Mouse (Mus musculus) lung, embryonic 16.5 days (tissue): ENCODE results near the gene Spop. TPM values are rescaled to one million over a fixed set of nuclear protein-coding genes. Genes with fewer than 3 reads are reported as not detected.

ENCODE experiments used
- ATAC-seq: fragments of 200-750 bp; cut with Nextera tagmentation; 2 replicates; pipeline ENCODE4 v1.8.0; 2017; ENCODE audit warnings: low read depth, mild to moderate bottlenecking, moderate library complexity
- H3K27ac ChIP-seq: fragments of 300-500 bp; sonication (generic); 2 replicates; pipeline ENCODE4 v1.5.1; 2014; ENCODE audit warnings: mild to moderate bottlenecking, control low read depth, low read length
- H3K27me3 ChIP-seq: fragments of 300-500 bp; sonication (generic); 2 replicates; pipeline ENCODE4 v1.6.1; 2014; ENCODE audit warnings: low read depth, low read length, mixed read lengths; ENCODE audit not compliant: control insufficient read depth, insufficient read depth
- H3K36me3 ChIP-seq: fragments of 300-500 bp; sonication (generic); 2 replicates; pipeline ENCODE4 v1.6.1; 2014; ENCODE audit warnings: low read length; ENCODE audit not compliant: control insufficient read depth, insufficient read depth
- H3K4me1 ChIP-seq: fragments of 300-500 bp; sonication (generic); replicated peaks from 2 replicates; pipeline ENCODE4 v1.6.1; 2014; ENCODE audit warnings: low read length, mixed read lengths; ENCODE audit not compliant: control insufficient read depth, insufficient read depth
- H3K4me2 ChIP-seq: fragments of 300-500 bp; sonication (generic); 2 replicates; pipeline ENCODE4 v1.6.1; 2014; ENCODE audit warnings: low read depth, low read length, control low read depth
- H3K4me3 ChIP-seq: fragments of 300-500 bp; sonication (generic); 2 replicates; pipeline ENCODE4 v1.5.1; 2014; ENCODE audit warnings: mild to moderate bottlenecking, low read length, control low read depth
- H3K9ac ChIP-seq: fragments of 300-500 bp; sonication (generic); 2 replicates; pipeline ENCODE4 v1.6.1; 2014; ENCODE audit warnings: low read length, control low read depth
- H3K9me3 ChIP-seq: fragments of 300-500 bp; sonication (generic); 2 replicates; pipeline ENCODE4 v1.6.1; 2016; ENCODE audit warnings: low read length; ENCODE audit not compliant: control insufficient read depth
- WGBS: fragments of 180-500 bp; shearing (Covaris S2); extraction: QIAGEN DNeasy Blood & Tissue Kit; methylation state at CpG from one replicate; pipeline ENCODE4 v1.1.7; 2014; 5-methylcytosine and 5-hydroxymethylcytosine counted together
- polyA plus RNA-seq: library from polyadenylated mRNA; unstranded; fragments of >200 nt; fragmentation: Nextera tagmentation; extraction: Ambion mirVana; gene quantifications from 2 replicates; pipeline ENCODE4 v1.2.1, GENCODE M21; 2015

Spop gene
- polyA plus RNA-seq, 1 experiment from 2014 or later, result 150 TPM

DNA sequence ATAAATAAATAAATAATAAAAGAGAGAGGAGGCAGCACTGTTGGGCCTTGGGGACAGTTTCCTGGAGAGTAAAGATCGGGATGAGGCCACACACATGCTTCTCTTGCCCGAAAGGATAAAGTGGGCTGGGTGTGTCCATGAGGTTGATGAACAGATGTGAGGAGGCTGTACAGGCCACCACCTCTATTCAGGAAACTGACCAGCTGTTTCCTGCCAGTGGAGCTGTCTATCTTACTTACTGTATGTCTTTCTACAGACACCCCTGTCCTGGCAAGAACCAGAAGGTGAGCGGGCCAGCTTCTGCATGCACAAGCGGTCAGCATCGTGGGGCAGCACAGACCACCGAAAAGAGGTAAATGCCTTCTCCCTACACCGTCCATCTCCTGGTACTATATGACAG, 42.7 kb upstream of the Spop start:
- ATAC-seq, result no peak
- no peak overlapping the region for H3K4me3 ChIP-seq
- H3K9ac ChIP-seq, result no peak overlapping the region
- no peaks in the 10 kb centered on the region for H3K9me3 ChIP-seq
- peaks cover 25% of the 10 kb centered on the region for H3K36me3 ChIP-seq
- no peaks in the 10 kb centered on the region for H3K27me3 ChIP-seq
- WGBS, result 83% methylated on average over 7 of the region's 7 CpGs
- peaks cover 17% of the 10 kb centered on the region for H3K4me1 ChIP-seq
- H3K27ac ChIP-seq, result no peak overlapping the region
- no peak overlapping the region for H3K4me2 ChIP-seq

DNA sequence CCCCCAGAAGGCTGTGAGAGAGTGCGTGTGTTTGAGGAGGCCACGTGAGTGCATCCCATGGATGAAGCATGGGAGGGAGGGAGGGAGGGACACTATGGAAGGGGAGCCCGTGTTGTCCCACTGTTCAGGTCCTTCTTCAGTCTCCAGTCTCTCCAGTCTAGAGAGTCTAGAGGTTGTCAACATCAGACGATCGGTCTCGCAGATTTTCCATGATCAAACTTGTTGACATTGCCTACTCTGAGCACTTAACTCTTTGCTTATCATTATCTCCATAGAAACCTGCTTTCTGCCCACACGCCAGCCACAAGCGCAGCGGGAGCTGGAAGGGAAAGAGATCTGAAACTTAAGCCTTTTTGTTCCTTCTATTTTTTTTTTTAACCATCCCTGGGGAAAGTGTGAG, 35.0 kb upstream of the Spop start:
- H3K9ac ChIP-seq, result no peak overlapping the region
- H3K9me3 ChIP-seq, result no peaks in the 10 kb centered on the region
- H3K4me1 ChIP-seq, result no peaks in the 10 kb centered on the region
- H3K27ac ChIP-seq, result no peak overlapping the region
- H3K27me3 ChIP-seq, result no peaks in the 10 kb centered on the region
- ATAC-seq, result no peak
- peaks cover 32% of the 10 kb centered on the region for H3K36me3 ChIP-seq
- H3K4me2 ChIP-seq, result no peak overlapping the region
- H3K4me3 ChIP-seq, result no peak overlapping the region
- 52% methylated on average over 9 of the region's 9 CpGs for WGBS

DNA sequence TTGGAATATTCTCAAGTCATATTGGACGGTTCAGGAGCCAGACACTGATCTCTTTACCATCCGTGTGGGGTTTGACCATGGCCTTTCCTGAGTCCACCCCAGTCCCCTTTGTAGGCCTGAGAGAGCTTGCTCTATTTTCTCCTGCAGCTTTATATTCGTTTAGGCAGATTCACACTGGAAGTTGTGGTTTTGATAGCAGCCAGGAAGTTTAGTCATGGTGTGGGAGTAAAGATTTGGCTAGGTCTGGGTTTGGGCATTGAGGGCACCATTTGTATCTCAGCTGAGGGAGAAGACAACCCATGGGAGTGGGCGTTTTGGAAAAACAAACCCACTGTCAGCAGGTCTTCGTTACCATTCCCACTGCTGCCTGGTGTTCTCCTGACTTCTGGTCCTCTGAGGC, 34.3 kb upstream of the Spop start:
- Histone ChIP-seq H3K9ac (no peak overlapping the region), H3K4me2 (no peak overlapping the region), H3K4me3 (no peak overlapping the region), H3K27ac (no peak overlapping the region), H3K4me1 (no peaks in the 10 kb centered on the region), H3K36me3 (peaks cover 32% of the 10 kb centered on the region), H3K9me3 (no peaks in the 10 kb centered on the region), H3K27me3 (no peaks in the 10 kb centered on the region)
- ATAC-seq, result no peak
- 72% methylated on average over 5 of the region's 5 CpGs for WGBS

- 92% methylated on average over 7 of the region's 7 CpGs for WGBS
- Histone ChIP-seq H3K36me3 (peaks cover 23% of the 10 kb centered on the region), H3K9ac (no peak overlapping the region), H3K4me1 (peaks cover 4% of the 10 kb centered on the region; the same call in 1 of the 2 replicates), H3K4me3 (no peak overlapping the region), H3K4me2 (no peak overlapping the region), H3K9me3 (no peaks in the 10 kb centered on the region), H3K27ac (no peak overlapping the region), H3K27me3 (no peaks in the 10 kb centered on the region)
- ATAC-seq, result no peak
Measured at GRCm38 (mm10) chr11:95380711-95381110, 33.2 kb upstream of the Spop start.

- H3K4me1 ChIP-seq, result peaks cover 8% of the 10 kb centered on the region; the same call in 1 of the 2 replicates
- 86% methylated on average over 1 of the region's 1 CpGs for WGBS
- H3K9ac ChIP-seq, result no peak overlapping the region
- H3K9me3 ChIP-seq, result no peaks in the 10 kb centered on the region
- H3K4me3 ChIP-seq, result no peak overlapping the region
- no peak overlapping the region for H3K27ac ChIP-seq
- H3K27me3 ChIP-seq, result no peaks in the 10 kb centered on the region
- no peak overlapping the region for H3K4me2 ChIP-seq
- peaks cover 19% of the 10 kb centered on the region; the same call in 1 of the 2 replicates for H3K36me3 ChIP-seq
- no peak for ATAC-seq
Measured at GRCm38 (mm10) chr11:95381146-95381545, 32.7 kb upstream of the Spop start.

- H3K36me3 ChIP-seq, result peaks cover 19% of the 10 kb centered on the region; the same call in 1 of the 2 replicates
- H3K4me2 ChIP-seq, result no peak overlapping the region
- no peaks in the 10 kb centered on the region for H3K27me3 ChIP-seq
- H3K4me3 ChIP-seq, result no peak overlapping the region
- no peaks in the 10 kb centered on the region for H3K9me3 ChIP-seq
- H3K4me1 ChIP-seq, result peaks cover 8% of the 10 kb centered on the region; the same call in 1 of the 2 replicates
- no peak overlapping the region for H3K9ac ChIP-seq
- no peak for ATAC-seq
- 74% methylated on average over 5 of the region's 5 CpGs for WGBS
- H3K27ac ChIP-seq, result no peak overlapping the region
Measured at GRCm38 (mm10) chr11:95383331-95383986, 30.4 kb upstream of the Spop start.

DNA sequence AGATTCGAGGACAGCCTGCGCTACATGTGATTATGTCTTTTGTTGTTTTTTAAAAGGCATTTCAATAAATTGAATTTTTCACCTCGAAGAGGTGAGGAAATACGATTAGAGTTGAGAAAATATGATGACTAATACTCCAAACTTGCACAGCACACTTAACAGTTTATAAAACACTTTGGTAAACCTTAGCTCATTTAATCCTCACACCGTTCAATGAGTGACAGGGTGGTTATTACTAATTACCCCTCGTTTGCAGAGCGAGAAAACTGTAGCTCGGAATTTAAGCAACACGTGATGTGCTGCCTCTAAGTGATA, 29.9 kb upstream of the Spop start:
- Histone ChIP-seq H3K9ac (peak overlapping the region; percentile 67), H3K27ac (no peak overlapping the region; the same call in 1 of the 2 replicates), H3K9me3 (no peaks in the 10 kb centered on the region), H3K4me1 (peaks cover 8% of the 10 kb centered on the region; the same call in 1 of the 2 replicates), H3K27me3 (no peaks in the 10 kb centered on the region), H3K4me2 (peak overlapping the region; percentile 69), H3K36me3 (peaks cover 21% of the 10 kb centered on the region; the same call in 1 of the 2 replicates), H3K4me3 (peak overlapping the region; percentile 73)
- 37% methylated on average over 9 of the region's 9 CpGs for WGBS
- ATAC-seq, result no peak

- Histone ChIP-seq H3K9ac (peak within 1 kb of the TSS; percentile 81), H3K4me3 (peak within 1 kb of the TSS; percentile 73), H3K4me2 (peak within 1 kb of the TSS; percentile 69), H3K9me3 (no peaks in the 10 kb centered on the region), H3K4me1 (peaks cover 8% of the 10 kb centered on the region; the same call in 1 of the 2 replicates), H3K27me3 (no peaks in the 10 kb centered on the region), H3K36me3 (peaks cover 20% of the 10 kb centered on the region; the same call in 1 of the 2 replicates), H3K27ac (peak within 1 kb of the TSS; percentile 87)
- ATAC-seq, result peak; percentile 97
- under 1% methylated on average over 42 of the region's 42 CpGs for WGBS
Measured at GRCm38 (mm10) chr11:95384319-95384972, 29.4 kb upstream of the Spop start, which contains the start of gene Slc35b1. Gene Slc35b1 (plus strand): TSS chr11:95384692.

DNA sequence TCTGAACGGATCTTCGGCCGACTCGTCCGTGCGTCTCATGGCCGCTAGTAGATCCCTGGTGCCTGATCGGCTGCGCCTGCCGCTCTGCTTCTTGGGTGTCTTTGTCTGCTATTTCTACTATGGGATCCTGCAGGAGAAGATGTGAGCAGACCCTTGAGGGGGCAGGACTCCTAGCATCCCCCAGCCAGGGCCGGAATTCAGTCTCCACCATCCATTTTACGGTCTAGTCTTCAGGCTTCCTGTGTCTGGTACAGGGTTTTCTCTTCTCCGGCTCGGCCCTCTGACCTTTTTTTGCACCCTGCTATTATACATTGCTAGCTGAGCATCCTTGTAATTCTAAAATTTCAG, 28.9 kb upstream of the Spop start:
- peaks cover 8% of the 10 kb centered on the region; the same call in 1 of the 2 replicates for H3K4me1 ChIP-seq
- H3K27ac ChIP-seq, result peak overlapping the region; percentile 87
- peaks cover 18% of the 10 kb centered on the region; the same call in 1 of the 2 replicates for H3K36me3 ChIP-seq
- H3K9me3 ChIP-seq, result no peaks in the 10 kb centered on the region
- peak overlapping the region; percentile 73 for H3K4me3 ChIP-seq
- WGBS, result under 1% methylated on average over 14 of the region's 14 CpGs
- ATAC-seq, result 0 out of 2 replicates have a peak, but pooled peaks have one; percentile 1
- H3K9ac ChIP-seq, result peak overlapping the region; percentile 81
- no peaks in the 10 kb centered on the region for H3K27me3 ChIP-seq
- H3K4me2 ChIP-seq, result peak overlapping the region; percentile 69
